Mouse (Mus musculus) heart, postnatal 25 days (tissue): ENCODE data around the gene Pdk2. TPM values are rescaled to one million over a fixed set of nuclear protein-coding genes. Genes with fewer than 3 reads are reported as not detected.
"Not testable (repeated sequence)": the region's sequence is repeated elsewhere in the genome, so short reads cannot be mapped to it uniquely, and the experiment has no call there.

Experiments
- DNase-seq: peaks from one replicate; pipeline ENCODE4 v3.0.0; 2022; ENCODE audit warnings: low spot score
- intact Hi-C: fragments of 180-260 bp; cut with DNase I; formaldehyde crosslinking; loops from one replicate; pipeline ENCODE4 v1.15.1; 2025
- total RNA-seq, 2 experiments: library from RNA; stranded (reverse); gene quantifications; 2 replicates each; pipeline ENCODE4 v1.2.3; 2021

Gene Pdk2
- total RNA-seq, 2 experiments from 2014 or later = 377 to 397 TPM

- intact Hi-C loops = no loop called here
- no peak for DNase-seq
Measured at GRCm38 (mm10) chr11:95034902-95035301, 6.3 kb downstream of the Pdk2 start.

- intact Hi-C loops = no loop called here
- no peak for DNase-seq
Measured at GRCm38 (mm10) chr11:95033617-95034016, 7.5 kb downstream of the Pdk2 start.

DNA sequence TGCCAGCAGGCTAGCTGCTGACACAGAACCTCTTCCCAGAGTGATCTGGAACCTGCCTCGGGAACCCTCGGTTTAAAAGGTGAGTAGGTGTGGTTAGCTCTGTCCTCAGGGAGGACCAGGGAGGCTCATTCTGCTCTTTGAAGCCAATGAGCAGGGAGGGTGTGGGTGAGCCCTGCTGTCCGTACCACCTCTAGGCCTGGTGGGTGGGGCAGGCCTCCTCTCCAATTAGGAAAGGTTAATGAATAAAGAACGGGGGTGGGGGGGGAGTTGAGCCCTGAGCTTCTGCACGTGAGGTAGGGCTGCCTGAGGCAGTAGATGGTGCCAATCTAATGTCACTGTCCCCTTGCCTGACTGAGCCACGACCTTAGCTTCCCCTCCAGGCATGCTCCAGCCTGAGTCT lies 8.2 kb downstream of the Pdk2 start:
- intact Hi-C loops = no loop called here
- DNase-seq = no peak

DNA sequence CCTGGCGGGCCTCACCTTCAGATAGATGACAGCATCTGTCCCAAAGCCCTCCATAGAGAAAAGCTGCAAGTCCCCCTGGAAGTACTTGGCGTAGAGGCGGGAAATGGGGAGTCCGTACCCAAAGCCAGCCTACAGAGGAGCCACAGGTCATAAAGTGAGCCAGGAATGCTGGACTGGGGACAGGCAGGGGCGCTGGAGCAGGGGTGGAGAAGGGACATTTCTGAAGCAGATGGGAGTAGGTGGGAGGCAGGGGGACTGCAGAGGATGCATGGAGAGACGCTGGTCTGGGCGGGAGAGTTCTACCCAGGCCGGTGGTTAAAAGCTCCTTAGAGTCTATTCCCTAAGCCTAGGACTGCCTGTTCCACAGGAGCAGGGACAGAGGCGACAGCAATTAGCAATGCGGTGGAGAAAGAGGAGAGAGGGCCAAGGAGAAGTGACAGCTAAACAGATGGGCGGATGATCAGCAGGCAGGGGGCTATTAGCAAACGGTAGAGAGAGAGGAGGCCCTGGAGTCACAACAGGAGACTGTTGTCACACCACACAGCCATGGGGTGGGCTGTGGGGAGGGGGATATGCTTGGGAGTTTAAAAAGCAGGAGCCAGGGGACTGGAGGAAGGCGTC lies 13.2 kb downstream of the Pdk2 start:
- intact Hi-C loops = no loop called here
- DNase-seq = no peak

GRCm38 (mm10) chr11:95026849-95027248 lies 14.3 kb downstream of the Pdk2 start:
- no peak for DNase-seq
- intact Hi-C loops = no loop called here

DNA sequence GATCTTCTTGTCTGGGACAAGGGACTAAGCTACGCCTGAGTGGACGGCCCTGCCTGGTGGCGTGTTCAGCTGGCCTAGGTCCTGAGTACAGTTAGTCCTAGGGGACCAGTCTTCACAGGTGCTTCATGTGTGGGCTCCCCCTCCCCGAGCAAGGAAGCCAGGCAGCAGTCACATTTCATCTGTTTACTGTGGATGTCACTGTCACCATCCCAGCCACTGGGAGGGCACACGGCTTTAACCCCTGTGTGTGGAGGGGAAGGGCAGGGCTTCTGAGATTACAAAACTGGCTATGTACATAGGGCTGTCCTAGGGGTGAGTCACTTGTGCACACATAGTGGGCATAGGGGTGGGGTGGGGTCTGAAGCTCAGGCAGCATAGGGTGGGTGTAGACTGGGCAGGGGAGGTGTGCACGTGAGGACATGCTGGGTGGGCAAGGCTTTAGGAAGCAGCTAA lies 15.0 kb downstream of the Pdk2 start:
- intact Hi-C loops = no loop called here
- no peak for DNase-seq

DNA sequence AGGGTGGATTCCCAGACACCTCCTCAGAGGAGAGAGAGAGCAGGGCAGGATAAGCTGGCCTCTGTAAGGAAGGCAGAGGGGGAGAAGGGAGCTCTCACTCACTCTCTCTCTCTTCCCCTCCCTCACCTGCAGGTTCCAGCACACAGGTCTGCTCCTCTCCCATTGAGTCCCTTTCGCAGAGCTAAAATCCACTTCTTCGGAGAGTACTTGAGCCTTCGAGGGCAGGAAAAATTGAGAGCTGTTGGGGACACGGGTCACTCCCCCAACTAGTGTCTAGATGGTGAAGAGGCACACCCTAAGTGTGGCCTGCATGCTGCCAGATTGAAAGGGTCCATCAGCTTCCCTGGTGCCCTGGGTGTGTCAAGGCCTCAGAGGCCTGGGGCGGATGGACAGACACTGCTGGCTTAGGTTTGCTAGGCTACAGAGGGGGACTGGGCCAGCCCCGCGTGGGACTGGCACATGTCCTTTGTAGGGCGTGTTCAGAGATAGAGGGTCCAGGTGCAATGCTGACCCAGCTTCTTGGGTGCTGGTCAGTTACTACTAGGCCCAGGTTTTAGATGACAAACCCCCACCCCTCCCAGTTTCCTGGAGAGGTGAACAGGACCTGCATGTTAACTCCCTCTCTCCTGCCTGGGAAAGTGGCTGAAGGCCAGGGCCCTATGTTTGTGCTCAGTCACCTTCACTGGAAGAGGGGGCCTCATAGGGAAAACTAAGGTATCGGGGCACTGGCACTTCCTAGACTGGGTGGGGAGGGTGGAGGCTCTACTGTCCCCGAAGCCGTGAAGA lies 15.7 kb downstream of the Pdk2 start:
- intact Hi-C loops = no loop called here
- no peak for DNase-seq

DNA sequence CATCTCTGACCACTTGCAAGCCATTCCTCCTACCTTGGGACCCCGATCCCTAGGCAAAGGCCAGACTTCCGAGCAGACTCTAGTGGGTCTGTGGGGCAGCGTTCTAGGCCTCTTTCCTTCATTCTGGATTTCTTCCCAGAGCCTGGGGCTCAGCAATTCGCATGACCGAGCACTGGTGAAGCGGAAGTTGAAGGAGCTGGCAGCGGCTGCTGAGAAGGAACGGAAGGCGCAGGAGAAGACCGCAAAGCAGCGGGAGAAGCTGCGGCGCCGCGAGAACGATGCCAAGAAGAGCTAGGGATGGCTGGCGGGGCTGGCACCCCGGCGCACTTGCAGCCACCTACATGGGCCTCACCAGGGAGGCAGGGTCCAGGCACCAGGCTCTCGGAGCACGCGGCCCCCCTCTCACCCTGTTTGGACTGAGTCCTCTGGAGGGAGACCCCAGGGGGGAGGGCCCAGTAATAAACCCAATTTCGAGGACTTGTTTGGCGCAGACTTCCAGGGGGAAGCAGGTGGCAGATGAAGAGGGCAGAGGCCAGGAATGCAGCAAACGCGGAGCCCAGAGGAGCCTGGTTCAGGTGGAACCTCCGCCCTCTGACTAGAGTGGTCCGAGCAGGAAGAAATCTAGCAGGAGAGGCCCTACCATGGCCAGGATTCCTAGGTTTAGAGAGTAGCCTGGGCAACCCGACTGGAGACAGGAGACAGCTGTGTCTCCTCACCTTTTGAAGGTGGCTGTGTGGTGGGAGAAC lies 16.5 kb downstream of the Pdk2 start:
- intact Hi-C loops = no loop called here
- no peak for DNase-seq

DNA sequence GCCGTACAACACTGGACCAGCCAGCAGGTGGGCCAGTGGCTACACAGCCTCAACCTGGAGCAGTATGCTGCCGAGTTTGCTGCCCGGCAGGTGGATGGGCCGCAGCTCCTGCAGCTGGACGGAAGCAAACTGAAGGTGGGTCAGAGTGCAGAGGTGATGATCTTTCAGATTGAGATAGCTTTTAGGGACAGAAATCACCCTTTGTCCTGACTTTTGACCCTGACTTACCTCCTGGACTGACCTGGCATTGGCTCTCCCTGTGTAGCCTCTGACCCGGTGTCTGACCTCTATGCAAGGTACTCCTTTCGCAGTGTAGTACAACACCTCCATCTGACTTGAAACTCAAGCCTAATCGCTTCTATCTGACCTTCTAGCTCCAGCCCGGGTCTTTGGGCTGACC lies 17.7 kb downstream of the Pdk2 start:
- DNase-seq = no peak
- intact Hi-C loops = no loop called here

GRCm38 (mm10) chr11:95022237-95022992 lies 18.7 kb downstream of the Pdk2 start:
- intact Hi-C loops = no loop called here
- DNase-seq = no peak

GRCm38 (mm10) chr11:95015484-95015883 lies 25.7 kb downstream of the Pdk2 start:
- intact Hi-C loops = no loop called here
- no peak for DNase-seq

GRCm38 (mm10) chr11:95012487-95012886 lies 28.7 kb downstream of the Pdk2 start:
- intact Hi-C loops = no loop called here
- no peak for DNase-seq

- no peak for DNase-seq
- intact Hi-C loops = no loop called here
Measured at GRCm38 (mm10) chr11:95012075-95012474, 29.1 kb downstream of the Pdk2 start.

- DNase-seq = no peak
- intact Hi-C loops = no loop called here
Measured at GRCm38 (mm10) chr11:95011416-95011815, 29.7 kb downstream of the Pdk2 start.

DNA sequence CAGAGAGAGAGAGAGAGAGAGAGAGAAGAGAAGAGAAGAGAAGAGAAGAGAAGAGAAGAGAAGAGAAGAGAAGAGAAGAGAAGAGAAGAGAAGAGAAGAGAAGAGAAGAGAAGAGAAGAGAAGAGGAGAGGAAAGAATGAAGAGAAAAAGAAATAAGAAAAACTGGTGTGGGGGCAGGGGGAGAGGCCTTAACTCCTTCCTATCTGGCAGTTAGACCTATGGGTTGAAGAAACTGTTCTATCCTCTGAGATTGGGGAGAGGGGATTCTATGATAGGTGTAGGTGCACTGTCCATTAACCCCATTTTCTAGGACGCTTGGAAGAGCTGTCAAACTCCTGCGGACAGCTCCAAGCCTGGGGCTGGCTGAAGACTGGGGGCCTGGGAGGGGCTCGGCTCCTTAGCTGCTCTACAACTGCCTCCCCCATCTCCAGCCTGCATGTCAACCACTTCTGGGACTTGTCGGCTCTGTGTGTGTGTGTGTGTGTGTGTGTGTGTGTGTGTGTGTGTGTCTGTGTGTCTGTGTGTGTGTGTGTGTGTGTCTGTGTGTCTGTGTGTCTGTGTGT lies 30.2 kb downstream of the Pdk2 start:
- DNase-seq, intact Hi-C loops: not testable (repeated sequence)

GRCm38 (mm10) chr11:95010141-95010739 lies 30.9 kb downstream of the Pdk2 start:
- intact Hi-C loops = no loop called here
- DNase-seq = no peak

GRCm38 (mm10) chr11:95009629-95010014 lies 31.5 kb downstream of the Pdk2 start, which contains the start of gene Samd14:
Gene Samd14, plus strand, starts transcription at chr11:95009879.
- no peak for DNase-seq
- intact Hi-C loops = no loop called here

- DNase-seq = no peak
Measured at GRCm38 (mm10) chr11:95008661-95009628, 32.2 kb downstream of the Pdk2 start.

More at GRCm38 (mm10) chr11:95008661-95009628, 32.2 kb downstream of the Pdk2 start:
- intact Hi-C loops = no loop called here
